Mouse (Mus musculus) macrophage (primary cell): ENCODE measurements around the gene Gm44511. TPM values are rescaled to one million over a fixed set of nuclear protein-coding genes. Genes with fewer than 3 reads are reported as not detected.
"Not testable (repeated sequence)": the region's sequence is repeated elsewhere in the genome, so short reads cannot be mapped to it uniquely, and the experiment has no call there.

Experiments
- H3K27ac ChIP-seq: fragments of 350-480 bp; formaldehyde crosslinking; 2 replicates; pipeline ENCODE4 v1.9.0; 2021
- H3K36me3 ChIP-seq: fragments of 350-480 bp; formaldehyde crosslinking; 2 replicates; pipeline ENCODE4 v1.9.0; 2021; ENCODE audit errors: inconsistent target
- H3K4me3 ChIP-seq: fragments of 350-480 bp; formaldehyde crosslinking; 2 replicates; pipeline ENCODE4 v1.9.0; 2021; ENCODE audit errors: inconsistent target
- H3K79me2 ChIP-seq: fragments of 350-480 bp; formaldehyde crosslinking; 2 replicates; pipeline ENCODE4 v1.9.0; 2021; ENCODE audit errors: inconsistent target
- WGBS: methylation state at CpG from one replicate; pipeline ENCODE4 v1.1.7; 2026; ENCODE audit warnings: inconsistent platforms; ENCODE audit not compliant: missing documents; 5-methylcytosine and 5-hydroxymethylcytosine counted together
- polyA plus RNA-seq: library from polyadenylated mRNA; stranded (reverse); fragments of 250-400 nt; gene quantifications from 3 replicates; pipeline ENCODE4 v1.2.4, GENCODE M21; 2018; ENCODE audit warnings: inconsistent platforms

Gene Gm44511
- polyA plus RNA-seq, 1 experiment from 2014 or later, result not detected

DNA sequence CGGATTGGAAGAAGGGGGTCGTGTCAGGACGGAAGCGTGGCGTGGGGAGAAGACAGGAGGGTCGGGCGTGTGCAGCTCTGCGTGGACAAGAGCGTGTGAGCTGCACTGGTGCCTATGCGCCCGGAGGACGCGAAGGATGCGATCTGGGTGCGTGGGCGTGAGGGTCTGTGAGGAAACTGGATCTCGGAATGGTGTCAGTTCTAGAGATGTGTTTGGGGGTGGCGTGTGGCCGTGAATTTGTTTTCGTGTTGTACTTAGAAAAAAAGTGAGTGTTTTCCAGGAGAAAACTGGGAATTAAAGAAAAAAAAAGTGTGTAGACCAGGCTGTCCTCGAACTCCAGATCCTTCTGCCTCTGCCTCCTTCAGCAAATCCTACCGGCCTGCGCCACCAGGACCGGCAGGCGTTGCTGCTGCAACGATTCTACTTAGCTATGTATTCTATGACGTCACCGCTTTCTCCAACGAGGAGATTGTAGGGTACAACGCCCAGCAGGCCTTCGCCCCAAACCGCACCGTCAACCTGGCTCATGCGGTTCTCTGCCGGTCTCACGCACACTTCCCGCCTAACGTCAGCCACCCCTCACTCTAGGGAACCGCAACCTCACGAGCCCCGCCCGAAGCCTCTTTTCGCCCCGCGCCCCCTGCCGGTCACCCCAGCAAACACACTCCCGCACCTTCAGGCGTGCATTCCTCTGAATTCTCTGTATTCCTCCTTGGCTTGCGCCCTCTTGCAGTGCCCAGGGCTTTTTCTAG, 26.8 kb downstream of the Gm44511 start:
- WGBS, result under 1% methylated on average over 46 of the region's 49 CpGs
- not testable (repeated sequence) for H3K36me3 ChIP-seq, H3K79me2 ChIP-seq
- Histone ChIP-seq H3K4me3 (peak overlapping the region; percentile 81), H3K27ac (peak overlapping the region; percentile 68)

- peak overlapping the region; percentile 81 for H3K4me3 ChIP-seq
Observed at GRCm38 (mm10) chr6:128798772-128799143, 27.4 kb downstream of the Gm44511 start.

DNA sequence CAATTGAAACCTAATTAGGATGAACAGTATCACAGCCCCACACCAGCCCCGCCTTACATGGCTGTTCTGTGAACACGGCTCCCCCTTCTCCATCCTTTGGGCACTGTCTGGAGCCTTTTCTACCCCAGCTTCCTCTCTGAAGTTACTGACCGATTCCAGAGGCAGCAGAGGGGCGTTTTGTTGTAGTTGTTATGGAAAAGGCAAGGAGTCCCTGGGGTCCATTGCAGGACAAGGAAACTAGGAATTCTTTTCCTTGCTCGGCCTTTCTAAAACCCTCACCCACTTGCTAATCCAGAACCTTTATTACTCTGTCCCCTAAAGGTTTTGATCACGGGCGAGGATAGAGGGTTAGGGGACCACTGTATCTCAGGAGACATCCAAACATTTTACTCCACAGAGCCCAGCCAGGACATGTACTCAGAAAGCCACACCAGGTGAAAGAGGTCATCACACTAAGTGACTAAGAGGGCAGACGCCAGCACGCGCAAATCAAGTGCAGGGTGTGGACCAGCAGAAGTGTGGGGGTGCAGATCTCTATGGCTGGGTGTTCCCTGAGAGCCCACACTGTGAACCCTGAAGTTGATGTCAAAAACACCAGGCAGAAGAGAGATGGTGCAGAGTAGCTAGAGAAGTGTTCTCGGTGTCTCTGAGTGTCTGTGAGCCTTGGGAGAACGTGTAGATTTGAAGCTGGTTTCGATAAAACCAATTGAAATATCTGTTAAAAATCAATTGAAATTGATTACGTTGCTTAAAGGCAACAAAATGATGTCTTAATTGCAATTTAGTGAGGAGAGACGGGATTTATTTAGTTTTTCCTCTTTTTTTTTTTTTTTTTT, 28.0 kb downstream of the Gm44511 start:
- Histone ChIP-seq H3K4me3 (peak overlapping the region; percentile 81), H3K79me2 (no peaks in the 10 kb centered on the region), H3K27ac (no peak overlapping the region; the same call in 1 of the 2 replicates), H3K36me3 (no peaks in the 10 kb centered on the region)
- WGBS, result 49% methylated on average over 15 of the region's 15 CpGs

More at GRCm38 (mm10) chr6:128798772-128799143, 27.4 kb downstream of the Gm44511 start:
- H3K79me2 ChIP-seq, H3K36me3 ChIP-seq: not testable (repeated sequence)
- WGBS, result 2% methylated on average over 16 of the region's 20 CpGs
- peak overlapping the region; percentile 68 for H3K27ac ChIP-seq

GRCm38 (mm10) chr6:128797185-128797905, 28.8 kb downstream of the Gm44511 start:
- Histone ChIP-seq H3K4me3 (no peak overlapping the region), H3K79me2 (no peaks in the 10 kb centered on the region), H3K27ac (no peak overlapping the region), H3K36me3 (no peaks in the 10 kb centered on the region)
- 81% methylated on average over 12 of the region's 12 CpGs for WGBS

DNA sequence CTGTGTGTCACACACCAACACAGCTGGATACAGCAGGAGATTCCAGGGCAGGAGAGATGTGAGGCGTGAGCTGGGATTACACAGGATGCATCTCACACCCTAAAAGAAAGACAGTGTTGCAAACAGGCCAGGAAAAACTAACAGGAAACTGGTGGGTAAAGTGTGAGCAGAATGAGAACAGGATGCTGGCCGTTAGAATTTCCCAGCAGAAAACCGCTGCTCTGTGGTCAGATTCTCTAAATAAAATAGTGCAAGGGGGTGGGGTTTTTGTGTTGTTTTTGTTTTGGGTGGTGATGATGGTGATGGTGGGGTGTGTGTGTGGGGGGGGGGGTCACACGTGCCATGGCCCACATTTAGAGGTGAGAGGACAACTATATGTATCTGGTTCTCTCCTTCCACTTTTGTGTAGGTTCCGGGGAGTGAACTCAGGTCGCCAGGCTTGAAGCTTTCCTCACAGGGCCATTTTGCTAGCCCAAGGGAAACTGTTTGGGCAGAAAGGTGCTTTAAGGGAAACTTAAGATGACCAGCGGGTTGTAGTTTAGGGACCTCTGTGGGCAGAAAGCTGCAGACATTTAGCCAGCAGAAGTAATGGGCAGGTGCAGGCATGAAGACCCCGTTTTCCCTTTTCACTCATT, 29.7 kb downstream of the Gm44511 start:
- 29% methylated on average over 7 of the region's 8 CpGs for WGBS
- H3K27ac ChIP-seq, result no peak overlapping the region
- no peak overlapping the region for H3K4me3 ChIP-seq

DNA sequence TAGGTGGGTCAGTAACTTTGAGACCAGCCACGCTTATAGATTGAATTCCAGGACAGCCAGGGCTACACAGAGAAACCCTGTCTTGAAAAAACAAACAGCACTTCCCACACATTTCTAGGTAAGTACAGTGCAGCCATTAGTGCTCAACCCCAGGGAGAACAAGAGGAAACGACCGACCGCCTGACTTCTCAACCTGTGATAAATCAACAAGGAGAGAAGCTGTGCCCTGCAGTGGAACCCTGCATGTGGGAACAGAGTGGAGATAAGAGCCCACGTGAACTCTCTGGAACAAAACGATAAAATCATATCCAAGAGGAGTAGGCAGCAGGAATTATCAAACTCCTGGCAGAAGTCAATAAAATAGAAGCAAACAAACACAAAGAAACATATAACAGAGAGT, 32.4 kb downstream of the Gm44511 start:
- Histone ChIP-seq H3K4me3 (no peak overlapping the region), H3K36me3 (no peaks in the 10 kb centered on the region), H3K27ac (no peak overlapping the region), H3K79me2 (no peaks in the 10 kb centered on the region)
- WGBS, result 65% methylated on average over 6 of the region's 6 CpGs

More for the DNA sequence above, 29.7 kb downstream of the Gm44511 start:
- no peaks in the 10 kb centered on the region for H3K79me2 ChIP-seq
- no peaks in the 10 kb centered on the region for H3K36me3 ChIP-seq

- H3K36me3 ChIP-seq, H3K27ac ChIP-seq, H3K4me3 ChIP-seq, H3K79me2 ChIP-seq: not testable (repeated sequence)
- WGBS, result 78% methylated on average over 4 of the region's 4 CpGs
Observed at GRCm38 (mm10) chr6:128790491-128790994, 35.6 kb downstream of the Gm44511 start.

DNA sequence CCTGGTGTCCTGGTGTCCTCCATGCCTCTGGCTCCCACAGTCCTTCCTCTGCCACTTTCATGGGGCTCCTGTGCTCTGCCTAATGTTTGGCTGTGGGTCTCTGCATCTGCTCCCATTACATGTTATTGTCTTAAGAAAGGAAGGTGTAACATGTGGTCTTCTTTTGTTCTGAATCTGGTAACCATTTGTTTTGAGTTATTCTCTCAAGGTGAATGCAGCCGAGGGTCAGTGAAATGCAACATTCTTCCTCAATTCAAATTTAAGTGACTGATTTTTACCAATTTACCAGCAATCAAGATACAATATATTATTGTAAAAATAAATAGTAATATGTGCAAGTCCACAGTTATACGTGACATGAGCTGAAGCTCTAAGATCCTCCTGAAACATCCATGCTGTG, 37.0 kb downstream of the Gm44511 start, which contains the start of gene Klrb1c:
TSS of gene Klrb1c (minus strand) at position 101 of the 400 bp plus-strand sequence.
- WGBS, result 95% methylated on average over 2 of the region's 2 CpGs
- H3K36me3 ChIP-seq, result no peaks in the 10 kb centered on the region
- no peak within 1 kb of the TSS for H3K4me3 ChIP-seq
- H3K79me2 ChIP-seq, result no peaks in the 10 kb centered on the region
- H3K27ac ChIP-seq, result no peak within 1 kb of the TSS

DNA sequence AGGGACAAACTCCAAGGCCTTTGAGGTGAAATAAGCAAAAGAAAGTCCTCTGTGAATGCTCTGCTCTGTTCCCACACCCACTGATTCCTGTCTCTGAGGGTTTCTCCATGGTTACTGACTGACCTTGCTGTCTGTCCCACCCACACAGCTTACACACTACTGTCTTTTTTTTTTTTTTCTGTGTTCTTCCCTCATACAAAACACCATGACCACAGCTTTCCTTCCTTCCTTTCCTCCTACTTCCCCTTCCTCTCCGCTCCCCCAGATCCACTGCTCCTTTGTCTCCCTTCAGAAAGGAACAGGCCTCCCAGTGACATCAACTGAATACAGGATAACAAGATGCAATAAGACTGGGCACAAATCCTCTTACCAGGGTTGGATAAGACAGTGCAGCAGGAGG, 37.6 kb downstream of the Gm44511 start:
- Histone ChIP-seq H3K36me3 (no peaks in the 10 kb centered on the region), H3K79me2 (no peaks in the 10 kb centered on the region), H3K4me3 (no peak overlapping the region), H3K27ac (no peak overlapping the region)
- 43% methylated on average over 1 of the region's 1 CpGs for WGBS

DNA sequence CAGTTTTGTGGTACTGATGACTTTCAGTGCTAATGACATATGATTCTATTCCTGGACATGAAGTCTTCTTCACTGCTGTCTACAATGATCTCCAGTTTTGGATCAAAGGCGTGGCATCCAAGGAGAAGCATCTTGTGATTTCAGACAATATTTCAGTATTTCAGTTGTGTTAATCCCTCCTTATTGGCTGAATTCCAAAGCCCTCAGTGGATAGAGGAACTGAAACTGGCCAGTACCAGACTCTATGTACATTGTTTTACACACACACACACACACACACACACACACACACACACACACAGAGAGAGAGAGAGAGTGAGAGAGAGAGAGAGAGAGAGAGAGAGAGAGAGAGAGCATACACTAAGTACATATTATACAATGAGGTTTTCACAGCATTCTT, 39.7 kb downstream of the Gm44511 start:
- H3K79me2 ChIP-seq, H3K27ac ChIP-seq, H3K36me3 ChIP-seq, H3K4me3 ChIP-seq: not testable (repeated sequence)
- WGBS, result 33% methylated on average over 1 of the region's 1 CpGs

DNA sequence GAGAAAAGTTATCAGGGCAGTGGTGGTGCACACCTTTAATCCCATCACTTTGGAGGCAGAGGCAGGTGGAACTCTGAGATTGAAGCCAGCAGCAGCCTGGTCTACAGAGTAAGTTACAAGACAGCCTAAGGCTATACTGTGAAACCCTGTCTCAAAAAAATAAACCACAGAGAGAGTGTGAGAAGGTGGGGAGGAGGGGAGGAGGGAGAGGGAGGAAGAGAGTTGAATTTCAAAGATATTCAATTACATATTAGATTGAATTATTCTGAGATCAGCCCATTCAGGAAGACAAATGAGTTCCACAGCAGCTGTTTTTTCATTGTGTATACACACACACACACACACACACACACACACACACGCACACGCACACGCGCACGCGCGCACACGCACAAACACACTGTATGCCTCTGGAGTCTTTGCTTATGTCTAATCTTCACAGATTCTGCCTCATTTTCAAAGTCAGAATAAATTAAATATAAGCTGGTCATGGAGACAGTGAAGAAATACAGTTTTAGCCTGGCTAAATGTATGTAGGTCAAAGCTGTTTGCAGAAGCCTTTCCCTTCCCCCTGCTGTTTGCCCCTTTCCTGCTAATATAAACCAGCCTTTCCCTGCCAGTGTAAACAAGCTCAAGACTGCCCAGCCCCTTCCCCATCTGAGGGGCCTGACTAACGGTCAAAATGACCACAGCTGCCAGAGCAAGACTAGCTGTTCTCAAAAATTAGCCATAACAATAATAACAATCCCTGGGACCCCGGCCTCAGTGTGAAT, 56.4 kb downstream of the Gm44511 start:
- 92% methylated on average over 10 of the region's 10 CpGs for WGBS
- H3K4me3 ChIP-seq, result no peak overlapping the region
- H3K36me3 ChIP-seq, result no peaks in the 10 kb centered on the region
- H3K79me2 ChIP-seq, result no peaks in the 10 kb centered on the region
- no peak overlapping the region for H3K27ac ChIP-seq

GRCm38 (mm10) chr6:128768047-128768446, 58.1 kb downstream of the Gm44511 start:
- no peak overlapping the region for H3K27ac ChIP-seq
- WGBS, result 88% methylated on average over 4 of the region's 4 CpGs
- no peaks in the 10 kb centered on the region for H3K79me2 ChIP-seq
- H3K36me3 ChIP-seq, result no peaks in the 10 kb centered on the region
- no peak overlapping the region for H3K4me3 ChIP-seq

DNA sequence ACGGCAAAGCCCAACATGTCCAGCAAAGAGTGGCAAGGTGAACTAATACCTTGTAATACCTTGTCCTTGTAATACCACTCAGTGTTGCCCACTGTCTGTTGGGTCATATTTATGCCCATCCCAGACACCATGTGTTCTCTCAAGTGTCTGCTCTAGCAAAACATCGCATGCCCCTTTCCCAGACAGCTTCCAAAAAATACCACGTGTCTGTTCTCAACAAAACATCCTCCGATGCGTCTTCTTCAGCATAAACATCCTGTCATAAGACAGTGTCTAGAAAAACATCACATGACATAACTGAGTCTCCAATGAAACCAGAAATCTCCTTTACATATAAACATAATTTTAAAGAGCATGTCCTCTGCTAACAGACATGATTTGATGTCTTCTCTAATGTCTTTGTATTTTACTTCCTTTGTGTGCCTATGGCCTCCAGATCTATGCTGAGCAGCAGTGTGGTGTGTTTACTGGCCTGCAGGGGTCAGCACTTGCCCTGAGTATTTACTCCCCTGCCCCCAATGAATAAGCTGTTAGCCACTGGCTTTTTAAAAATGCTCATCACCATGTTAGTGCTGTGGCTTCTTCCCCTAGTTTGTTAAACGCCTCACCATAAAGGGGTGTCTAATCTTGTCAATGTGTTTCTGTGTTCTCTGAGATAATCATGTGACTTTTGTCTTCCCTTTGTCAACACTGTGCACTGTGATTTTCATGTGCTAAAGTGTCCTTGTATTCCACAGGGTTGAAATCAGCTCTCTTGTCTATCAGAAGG, 59.4 kb downstream of the Gm44511 start:
- H3K36me3 ChIP-seq, H3K79me2 ChIP-seq, H3K27ac ChIP-seq, H3K4me3 ChIP-seq: not testable (repeated sequence)
- 70% methylated on average over 6 of the region's 6 CpGs for WGBS
